Mouse (Mus musculus): ENCODE results near the gene Kif1bp.
"Not testable (repeated sequence)": the region's sequence is repeated elsewhere in the genome, so short reads cannot be mapped to it uniquely, and the experiment has no call there.

Kif1bp gene

GRCm38 (mm10) chr10:62508459-62508858, 69.8 kb downstream of the Kif1bp start:
- DNase-seq = no peak

- DNase-seq = no peak
Observed at GRCm38 (mm10) chr10:62507591-62508308, 70.5 kb downstream of the Kif1bp start.

GRCm38 (mm10) chr10:62507071-62507470, 71.2 kb downstream of the Kif1bp start:
- no peak for DNase-seq

- no peak for DNase-seq
Observed at GRCm38 (mm10) chr10:62506019-62506556, 72.2 kb downstream of the Kif1bp start.

- DNase-seq = no peak
Observed at GRCm38 (mm10) chr10:62505224-62505983, 72.9 kb downstream of the Kif1bp start.

GRCm38 (mm10) chr10:62503836-62504628, 74.2 kb downstream of the Kif1bp start:
- no peak for DNase-seq

- DNase-seq = no peak
Observed at GRCm38 (mm10) chr10:62503353-62503752, 74.9 kb downstream of the Kif1bp start.

- DNase-seq = no peak
Observed at GRCm38 (mm10) chr10:62501951-62502350, 76.3 kb downstream of the Kif1bp start.

GRCm38 (mm10) chr10:62500916-62501615, 77.2 kb downstream of the Kif1bp start:
- DNase-seq = no peak

- DNase-seq = peak; percentile 44
Observed at GRCm38 (mm10) chr10:62500088-62500915, 78.0 kb downstream of the Kif1bp start.

GRCm38 (mm10) chr10:62491681-62492080, 86.6 kb downstream of the Kif1bp start:
- not testable (repeated sequence) for DNase-seq
